Mouse (Mus musculus) thymus, postnatal 14 days (tissue): ENCODE results near the gene Mtfr2.

ENCODE experiments used
- DNase-seq: peaks from one replicate; pipeline ENCODE4 v3.0.0; 2021

The Mtfr2 gene

DNA sequence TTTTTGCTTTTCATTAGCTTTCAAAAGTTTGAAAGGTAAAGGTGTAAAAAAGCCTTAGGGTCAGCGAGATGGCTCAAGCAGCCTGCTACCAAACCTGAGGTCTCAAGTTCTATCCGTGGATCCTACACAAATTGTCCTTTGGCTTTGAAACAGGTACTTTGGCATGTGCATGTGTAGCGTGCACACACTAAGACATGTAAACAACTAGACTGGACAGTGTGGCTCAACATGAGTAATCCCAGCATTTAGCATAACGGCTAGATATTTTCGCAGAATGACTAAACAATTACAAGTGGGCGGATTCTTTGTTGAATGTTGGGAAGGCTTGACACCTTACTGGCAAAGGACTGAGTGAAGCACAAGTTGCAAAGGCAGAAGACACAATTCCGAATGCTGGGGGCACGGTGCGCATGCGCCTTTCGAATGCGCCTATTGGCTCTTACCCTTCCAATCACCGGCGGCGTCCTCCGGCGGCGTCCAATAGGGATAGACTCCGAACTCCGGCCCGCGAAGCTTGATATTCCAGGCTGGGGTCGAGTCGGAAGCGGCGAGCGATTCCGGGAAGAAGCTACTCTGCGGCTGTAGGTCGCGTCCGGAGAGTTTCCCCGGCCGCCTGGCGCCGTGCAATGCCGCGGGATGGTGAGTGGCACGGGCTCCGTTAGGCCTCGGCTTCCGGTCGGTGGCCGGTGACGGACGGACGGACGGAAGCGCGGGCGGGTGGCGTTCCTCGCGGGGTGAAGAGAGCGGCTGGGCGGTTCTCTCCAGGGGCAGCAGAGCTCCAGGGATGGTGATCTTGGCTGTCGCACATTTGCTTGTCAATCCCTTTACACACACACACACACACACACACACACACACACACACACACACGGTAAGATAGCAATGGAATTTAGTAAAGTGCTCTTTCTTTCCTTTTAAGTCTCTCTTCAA, at the start of gene Mtfr2:
TSS of gene Mtfr2 (plus strand) at position 486 of the 930 bp plus-strand sequence.
- peak; percentile 95 for DNase-seq

DNA sequence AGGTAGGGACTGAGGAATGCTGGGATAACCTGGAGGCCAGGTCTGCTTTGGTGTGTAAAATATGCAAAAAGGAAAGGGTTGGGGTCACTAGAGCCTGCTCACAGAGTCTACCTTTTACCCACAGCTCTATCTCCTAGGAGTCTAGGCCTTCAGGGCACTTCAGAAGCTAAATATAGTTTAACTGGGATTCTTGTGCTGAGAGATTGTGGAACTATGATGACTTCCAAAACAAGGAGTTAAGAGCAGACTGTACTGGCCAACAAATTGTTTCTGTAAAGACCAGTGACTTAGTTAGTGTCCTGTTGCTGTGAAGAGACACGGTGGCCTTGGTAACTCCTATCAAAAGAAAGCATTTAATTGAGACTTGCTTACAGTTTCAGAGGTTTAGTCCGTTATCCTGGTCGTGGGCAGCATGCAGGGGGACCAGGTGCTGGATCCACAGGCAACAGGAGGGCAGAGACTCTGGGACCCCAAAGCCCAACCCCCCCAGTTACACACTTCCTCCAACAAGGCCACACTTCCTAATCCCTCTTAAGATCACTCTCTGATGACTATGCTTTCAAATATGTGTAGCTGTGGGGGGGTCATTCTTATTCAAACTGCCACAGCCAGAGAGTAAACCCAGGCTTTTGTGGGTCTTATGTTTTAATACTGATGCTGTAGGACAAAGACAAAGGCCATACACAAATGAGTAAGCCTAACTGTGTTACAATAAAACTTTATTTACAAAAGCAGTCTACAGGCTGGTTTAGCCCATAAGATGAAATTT, 49.2 kb upstream of the Mtfr2 start:
- no peak for DNase-seq

DNA sequence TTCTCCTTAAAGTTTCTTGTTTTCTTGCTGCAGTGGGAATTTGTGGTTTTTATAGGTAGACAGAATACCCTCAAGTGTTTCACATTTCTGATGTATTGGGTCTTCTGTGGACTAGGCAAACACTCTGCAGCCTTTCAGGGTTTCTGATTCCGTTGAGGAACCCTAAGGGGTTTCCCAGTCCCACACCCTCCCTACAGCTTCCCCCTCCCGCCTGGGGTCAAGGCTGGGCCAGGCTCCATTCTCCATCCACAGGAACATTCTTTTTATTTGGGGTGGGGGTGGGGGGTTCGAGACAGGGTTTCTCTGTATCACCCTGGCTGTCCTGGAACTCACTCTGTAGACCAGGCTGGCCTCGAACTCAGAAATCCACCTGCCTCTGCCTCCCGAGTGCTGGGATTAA, 48.5 kb upstream of the Mtfr2 start:
- no peak for DNase-seq

DNA sequence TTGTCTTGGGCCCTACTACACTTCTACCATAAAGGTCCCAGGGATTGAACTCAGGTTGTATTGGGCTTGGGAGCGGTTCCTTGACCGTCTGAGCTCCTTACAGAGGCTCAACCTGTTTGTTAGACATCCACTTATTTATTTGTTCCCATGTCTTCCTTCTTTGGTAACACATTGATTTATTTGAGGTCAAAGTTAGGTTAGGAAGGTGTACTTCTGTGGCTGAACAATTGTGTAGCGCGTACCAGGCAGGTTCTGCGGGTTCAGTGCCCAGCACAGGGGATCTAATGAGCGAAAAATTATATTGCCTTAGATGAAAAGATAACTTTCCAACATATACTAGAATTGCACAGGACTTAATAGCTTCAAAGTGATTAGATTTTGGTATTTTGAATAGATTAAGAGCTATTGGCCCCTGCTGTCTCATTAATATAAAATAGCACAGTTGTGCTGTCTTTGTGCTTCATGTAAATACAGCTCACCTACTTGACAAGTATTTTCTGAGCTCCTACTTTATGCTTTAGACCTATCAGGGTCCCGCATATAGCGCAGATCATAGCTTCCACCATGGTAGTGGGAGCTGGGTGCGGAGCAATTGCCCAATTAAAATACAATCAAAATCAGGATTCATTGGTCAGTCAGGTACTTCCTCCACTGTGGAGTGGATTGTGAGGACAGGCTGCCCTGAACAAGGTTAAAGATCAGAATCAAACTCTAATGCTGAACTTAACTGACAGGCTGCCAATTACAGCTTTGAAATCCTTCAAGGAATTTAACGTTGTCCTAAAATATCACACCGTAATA, 36.4 kb upstream of the Mtfr2 start:
- DNase-seq = peak; percentile 18

DNA sequence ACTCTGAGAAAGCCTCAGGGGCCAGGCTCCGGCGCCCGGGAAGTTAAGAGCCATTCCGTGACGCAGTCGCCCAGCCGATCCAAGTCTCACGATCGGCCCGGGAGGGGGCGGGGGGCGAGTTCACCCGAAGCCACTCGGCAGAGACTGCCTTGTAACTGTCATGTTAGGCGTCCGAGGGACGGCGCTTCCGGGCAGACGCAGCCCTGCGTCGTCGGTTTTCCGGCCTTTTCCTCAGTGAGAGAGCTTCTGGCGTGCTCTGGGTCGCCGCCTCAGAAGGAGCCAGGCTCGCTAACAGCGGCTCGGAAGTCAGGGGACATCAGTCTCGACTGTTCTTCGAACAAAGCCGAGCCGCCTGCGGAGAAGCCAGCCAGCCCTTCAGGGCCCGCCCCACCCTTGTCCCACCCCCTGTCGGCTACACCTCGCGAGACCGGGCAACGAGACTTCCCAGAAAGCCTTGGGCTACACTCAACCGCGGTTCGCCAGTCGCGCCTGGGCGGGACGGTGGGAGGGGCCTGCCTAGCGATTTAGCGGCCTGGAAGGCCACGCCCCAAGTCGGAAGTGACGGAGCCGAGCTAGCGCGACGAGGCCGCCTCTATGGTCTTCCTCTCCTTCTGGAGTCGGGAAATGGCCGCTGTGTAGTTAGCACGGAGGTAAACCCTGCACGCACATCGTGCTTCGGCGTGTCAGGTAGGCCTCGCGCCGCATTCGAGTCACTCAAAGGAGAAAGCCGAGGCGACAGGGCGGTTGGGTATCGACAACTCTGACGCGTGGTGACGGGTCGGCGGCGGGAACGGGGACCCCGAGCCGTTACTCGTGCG, 35.4 kb upstream of the Mtfr2 start, which contains the start of gene Bclaf1:
TSS of gene Bclaf1 (plus strand) at position 552 of the 818 bp plus-strand sequence.
- peak; percentile 100 for DNase-seq

DNA sequence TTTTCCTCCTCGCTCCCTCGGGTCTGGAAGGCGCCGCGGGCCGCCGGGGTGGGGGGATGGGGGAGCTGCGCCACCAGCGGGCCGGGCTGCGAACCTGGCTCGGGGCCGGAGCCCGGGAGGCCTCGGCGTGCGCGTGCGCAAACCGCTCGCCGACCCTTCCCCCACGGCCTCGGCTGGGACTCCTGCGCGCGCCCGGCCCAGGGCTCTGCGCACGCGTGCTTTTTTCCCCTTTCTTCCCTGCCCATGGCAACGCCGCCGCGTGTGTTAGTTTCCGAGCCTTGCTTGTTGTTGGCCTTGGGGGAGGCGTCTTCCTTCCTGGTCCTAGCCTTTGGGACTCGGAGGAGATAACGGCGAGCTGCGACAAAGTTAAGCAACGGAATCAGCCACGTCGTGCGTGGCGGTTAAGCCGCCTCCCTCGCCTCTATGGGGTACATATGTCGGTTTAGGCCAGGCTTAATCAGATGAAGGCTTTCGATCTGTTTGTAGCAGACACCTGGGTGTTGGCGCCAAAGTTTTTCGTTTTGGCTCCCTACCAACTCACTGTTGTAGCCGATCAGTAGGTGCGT, 34.8 kb upstream of the Mtfr2 start:
- DNase-seq = peak; percentile 94

DNA sequence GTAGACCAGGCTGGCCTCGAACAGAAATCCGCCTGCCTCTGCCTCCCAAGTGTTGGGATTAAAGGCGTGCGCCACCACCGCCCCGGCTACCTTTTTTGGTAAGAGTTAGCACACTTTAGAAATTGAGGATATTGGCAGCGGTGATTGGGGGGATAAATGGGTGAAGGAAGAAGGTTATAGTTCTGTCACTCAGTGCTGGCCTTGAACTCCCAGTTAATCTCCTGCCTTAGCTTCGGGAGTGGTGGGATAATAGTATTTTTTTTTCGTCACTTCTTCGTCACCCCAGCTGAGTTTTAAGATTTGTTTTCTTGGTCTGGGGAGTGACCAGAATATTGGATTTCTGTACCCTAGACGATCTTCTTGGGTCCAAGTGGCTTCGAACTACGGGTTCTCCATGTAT, 34.1 kb upstream of the Mtfr2 start:
- DNase-seq = peak; percentile 22

DNA sequence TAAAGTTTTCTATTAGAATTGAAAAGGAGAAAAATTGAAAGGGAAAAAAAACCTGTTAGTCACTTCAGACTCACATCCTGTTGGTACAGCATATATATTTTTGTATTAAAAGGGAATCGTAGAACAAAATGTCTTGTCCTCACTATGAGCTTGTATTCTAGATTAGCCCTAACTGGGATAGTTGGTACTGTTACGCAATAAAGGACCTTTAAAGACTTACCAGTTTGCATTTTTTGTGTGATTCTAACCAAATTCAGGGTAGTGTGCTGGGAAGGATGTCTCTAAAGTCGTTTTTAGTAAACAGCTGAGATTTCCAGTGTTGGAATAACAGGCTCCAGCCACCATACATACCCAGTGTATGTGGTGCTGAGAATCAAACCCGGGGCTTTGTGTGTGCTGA, 33.6 kb upstream of the Mtfr2 start:
- no peak for DNase-seq

DNA sequence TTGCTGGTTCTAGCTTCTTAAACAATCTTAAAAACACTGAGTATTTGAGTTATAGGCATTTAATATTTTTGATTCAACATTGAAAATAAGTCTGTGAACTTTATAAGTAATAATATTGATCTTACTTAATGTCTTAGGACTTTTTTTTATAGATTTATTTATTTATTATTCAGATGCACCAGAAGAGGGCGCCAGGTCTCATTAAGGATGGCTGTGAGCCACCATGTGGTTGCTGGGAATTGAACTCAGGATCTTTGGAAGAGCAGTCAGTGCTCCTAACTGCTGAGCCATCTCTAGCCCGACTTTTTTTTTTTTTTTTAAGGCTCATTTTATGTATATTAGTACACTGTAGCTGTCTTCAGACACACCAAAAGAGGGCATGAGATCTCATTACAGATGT, 32.8 kb upstream of the Mtfr2 start:
- no peak for DNase-seq

DNA sequence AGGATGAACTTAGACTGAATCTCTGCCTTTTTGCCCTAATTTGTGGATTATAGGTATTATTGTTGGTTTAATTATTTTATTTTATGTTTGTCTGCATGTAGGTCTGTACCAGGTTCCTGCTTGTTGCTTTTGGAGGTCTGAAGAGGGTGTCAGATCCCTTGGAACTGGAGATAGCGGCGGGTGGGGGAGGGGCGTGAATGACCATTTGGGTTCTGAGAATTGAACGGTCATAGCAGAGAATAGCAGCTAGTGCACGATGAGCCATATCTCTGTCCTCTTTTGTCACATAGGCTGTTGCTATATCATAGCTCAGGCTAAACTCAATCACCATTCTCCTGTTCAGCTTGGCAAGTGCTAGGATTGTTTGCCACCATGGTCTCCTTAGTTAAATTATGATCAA, 30.1 kb upstream of the Mtfr2 start:
- DNase-seq = no peak

DNA sequence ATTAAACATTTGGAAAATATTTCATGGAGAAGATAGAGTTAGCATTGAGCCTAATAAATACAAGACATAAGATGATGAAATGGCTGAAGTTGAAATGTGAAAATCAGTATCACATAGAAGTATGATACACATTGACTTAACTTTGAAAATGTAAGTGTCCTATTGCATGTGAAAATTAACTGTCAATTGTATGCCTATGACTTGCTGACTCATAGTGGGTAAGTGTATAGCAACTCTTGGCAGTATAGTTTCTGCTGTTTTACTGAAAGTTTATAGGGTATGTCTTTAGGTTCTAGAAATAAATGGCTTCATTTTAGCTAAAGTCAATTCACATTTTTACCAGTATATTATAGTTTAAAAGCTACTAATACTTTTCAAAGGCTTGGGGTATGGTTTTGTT, 21.3 kb upstream of the Mtfr2 start:
- DNase-seq = no peak

DNA sequence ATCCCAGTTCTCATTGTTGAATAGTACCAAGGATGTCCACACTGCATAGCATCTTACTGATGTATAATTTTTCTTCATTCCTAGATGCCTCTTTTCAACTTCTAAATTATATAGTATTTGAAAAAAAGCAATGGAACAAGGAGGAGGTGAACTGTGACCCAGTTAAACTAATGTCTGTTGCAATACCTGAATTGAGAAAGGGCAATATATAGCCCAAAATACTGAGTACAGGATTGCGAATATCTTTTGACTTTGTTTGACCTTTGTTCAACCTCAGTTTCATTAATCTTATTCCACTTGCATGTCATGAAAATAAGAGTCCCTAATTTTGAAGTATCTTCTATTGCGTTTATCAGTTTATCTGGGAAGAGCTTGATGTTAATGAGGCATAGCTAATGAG, 16.3 kb upstream of the Mtfr2 start:
- no peak for DNase-seq

DNA sequence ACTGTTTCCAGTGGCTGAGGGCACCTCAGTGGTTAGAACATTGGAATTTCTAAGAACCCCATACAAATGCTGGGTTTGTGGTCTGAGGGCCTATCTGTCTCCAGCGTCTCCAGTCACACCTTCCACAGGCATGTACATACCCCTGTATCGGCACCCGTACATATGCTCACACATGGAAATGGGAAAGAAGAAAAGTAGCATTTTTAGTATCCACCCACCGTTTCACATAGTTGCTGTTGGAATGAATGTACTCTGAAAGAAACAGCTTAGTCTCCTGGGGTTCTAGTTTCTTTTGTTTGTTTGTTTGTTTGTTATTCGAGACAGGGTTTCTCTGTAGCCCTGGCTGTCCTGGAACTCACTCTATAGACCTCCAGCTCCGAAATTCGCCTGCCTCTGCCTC, 9.7 kb upstream of the Mtfr2 start:
- DNase-seq = no peak

DNA sequence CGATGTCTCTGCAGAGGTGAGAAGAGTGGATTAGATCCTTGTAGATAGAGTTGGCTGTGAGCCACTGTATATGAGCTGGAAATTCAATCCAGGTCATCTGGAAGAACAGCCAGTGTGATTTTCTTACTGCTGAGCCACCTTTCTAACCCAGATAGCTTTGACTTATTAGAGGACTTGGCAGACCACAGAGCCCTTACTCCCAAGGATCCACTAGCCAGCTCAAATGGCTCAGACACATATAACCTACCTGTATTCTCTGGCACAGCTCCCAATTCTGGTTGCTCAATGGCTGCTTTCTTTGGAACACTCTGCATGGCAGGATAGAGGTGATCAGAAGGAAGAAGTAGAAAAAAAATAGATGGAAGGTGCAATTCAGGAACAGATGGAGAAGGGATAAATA, 1.8 kb upstream of the Mtfr2 start:
- no peak for DNase-seq

DNA sequence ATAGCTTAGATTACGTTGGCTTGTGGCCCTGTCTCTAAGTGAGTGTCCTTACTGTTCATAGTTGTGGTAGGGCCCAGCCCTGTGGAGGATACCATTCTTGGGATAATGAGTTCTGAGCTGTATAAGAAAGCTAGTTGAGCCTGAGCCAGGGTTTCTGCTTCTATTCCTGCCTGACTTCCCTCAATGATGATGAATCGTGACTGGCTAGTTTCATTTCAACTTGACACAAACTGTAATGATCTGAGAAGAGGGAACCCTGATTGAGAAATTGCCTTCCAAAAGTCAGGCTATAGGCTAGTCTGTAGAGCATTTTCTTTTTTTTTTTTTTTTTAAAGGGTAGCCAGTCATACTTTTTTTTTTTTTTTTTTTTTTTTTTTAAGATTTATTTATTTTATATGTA, 1.3 kb downstream of the Mtfr2 start:
- DNase-seq = no peak

DNA sequence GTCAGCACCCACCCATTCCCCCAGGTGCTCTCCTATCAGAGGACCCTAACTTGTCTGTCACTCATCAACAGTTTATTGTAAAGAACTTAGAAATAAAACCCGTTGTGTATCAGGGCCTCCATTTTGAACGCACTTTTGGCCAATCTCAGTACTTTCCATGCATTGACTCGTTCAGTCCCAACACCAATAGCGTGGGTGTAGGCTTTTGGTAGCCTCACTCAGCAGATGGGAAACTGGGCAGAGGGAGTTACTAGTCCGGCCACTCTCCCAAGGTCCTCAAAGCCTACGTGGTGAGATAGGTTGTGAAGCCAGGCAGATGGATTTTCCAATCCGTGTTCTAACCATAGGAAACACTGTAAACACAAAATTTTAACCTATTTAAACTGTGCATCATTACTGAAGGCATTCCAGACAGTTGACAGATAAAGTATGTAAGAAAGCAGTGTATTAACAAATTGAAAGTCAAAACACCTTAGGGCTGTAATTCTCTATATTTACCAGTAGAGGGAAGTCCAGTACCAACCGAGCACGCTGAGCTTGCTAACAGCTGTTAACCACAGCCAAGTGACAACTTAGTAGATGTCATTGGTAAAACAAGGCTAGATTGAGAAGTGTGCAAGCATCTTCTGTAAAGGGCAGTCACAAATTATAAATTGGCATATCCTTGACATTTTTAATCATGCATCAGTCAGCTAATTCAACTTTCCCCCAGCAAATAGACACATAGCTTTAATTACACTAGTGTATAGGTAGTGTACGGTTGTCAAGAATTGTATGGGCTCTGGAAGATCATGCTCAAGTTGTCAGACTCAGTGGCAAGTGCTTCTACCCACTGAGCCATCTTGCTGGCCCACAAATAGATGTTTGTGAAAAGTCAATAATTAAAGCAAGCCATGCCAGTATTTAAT, 14.2 kb downstream of the Mtfr2 start:
- DNase-seq = peak; percentile 15

DNA sequence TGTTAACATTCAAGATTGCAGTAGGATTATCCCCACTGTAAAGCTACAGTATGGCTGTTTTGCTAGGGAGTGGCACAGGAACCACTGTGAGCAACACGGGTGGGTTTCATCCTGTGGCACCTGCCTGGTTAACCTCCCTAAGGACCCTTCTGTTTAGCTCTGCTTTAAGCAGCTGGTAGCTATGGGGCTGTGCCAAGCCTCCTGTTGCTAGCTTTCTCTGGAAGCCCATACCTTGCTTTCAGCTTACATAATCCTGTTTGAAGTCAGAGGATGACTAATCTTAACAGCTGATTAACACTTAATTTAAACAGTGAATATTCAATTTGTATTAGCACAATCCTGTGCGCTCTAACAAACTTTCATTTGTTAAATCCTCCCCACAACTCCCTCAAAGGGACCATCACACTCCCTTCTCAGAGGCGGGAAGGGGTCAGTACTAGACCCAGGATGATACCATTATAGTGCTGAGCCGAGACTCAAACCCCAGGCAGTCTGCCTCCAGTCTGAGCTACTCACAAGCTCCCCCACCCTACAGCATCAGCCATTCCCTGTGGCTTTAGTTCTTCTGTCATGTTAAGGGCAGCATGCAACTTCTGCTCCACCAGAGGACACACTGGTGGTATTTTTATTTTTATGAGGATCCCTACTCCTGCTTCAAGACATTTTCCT, 15.0 kb downstream of the Mtfr2 start:
- no peak for DNase-seq

DNA sequence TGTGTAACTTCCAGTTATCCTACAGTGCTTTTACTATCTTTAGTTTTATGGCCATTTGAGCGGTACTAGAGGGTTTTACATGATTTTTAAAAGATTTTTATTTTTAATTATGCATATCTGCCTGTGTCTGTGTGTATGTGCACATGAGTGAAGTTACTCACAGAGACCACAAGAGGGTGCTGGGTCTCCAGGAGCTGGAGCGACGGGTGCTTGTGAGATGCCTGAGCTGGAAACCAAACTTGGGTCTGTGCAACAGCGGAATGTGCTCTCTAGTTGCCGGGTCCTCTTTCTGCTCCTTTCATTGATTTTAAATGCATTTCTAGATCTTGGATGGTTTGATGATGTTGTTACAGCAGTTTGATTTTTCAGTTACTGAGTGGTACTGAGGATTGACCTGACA, 24.5 kb downstream of the Mtfr2 start:
- DNase-seq = peak; percentile 16

DNA sequence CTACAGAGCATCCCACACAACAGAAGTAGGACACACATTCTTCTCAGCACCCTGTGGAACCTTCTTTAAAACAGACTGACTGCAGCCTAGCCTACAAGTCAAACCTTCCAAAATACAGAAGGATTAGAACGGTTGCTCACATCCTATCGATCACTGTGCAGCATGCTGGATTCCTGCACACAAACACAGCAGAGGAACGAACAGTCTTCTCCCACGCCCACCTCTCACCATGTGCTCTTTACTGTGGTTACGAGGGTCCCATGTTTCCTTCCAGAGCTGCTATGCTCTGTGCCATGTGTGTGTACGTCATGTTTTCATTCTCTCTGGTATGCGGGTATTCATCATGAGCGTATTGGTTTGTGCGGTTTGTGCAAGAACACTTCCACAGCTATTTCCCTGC, 30.1 kb downstream of the Mtfr2 start:
- DNase-seq = no peak

DNA sequence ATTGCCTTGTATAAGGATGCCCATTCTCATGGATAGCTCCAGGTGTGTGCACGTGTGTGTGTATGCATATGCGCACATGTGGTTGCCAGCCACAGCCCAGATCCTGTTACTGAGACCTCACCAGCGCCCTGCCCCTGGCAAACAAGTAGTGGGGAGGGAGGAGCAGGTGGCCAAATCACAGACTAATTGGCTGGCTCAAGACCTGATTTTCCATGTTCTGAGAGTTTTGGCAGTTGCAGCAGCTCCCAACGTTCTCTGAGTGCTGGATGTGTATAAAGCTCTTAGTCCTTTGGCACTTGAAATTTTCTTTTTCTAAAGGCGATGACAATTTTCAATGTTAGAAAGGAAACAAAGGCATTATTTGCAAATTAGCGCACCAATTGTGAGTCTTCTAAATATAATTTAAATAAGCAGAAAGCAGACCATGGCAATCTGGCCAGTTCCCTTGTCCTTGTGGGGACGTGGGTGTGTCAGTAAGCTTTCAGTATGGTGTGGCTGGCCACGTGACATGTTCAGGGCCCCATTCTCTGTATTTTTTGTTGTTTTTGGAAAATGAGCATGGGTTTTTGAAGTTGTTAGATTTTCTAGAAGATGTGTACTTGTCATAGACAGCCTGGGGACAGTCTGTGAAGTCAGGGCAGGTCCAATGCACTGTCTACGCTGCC, 31.6 kb downstream of the Mtfr2 start:
- no peak for DNase-seq
